Mouse (Mus musculus): ENCODE measurements around the gene 2310061I04Rik.

2310061I04Rik gene

GRCm38 (mm10) chr17:35869346-35870067, 27.7 kb downstream of the 2310061I04Rik start:
- DNase-seq (ENCODE audit: low spot score): no peak

- DNase-seq (ENCODE audit: low spot score): no peak
Measured at GRCm38 (mm10) chr17:35868961-35869345, 28.3 kb downstream of the 2310061I04Rik start.

DNA sequence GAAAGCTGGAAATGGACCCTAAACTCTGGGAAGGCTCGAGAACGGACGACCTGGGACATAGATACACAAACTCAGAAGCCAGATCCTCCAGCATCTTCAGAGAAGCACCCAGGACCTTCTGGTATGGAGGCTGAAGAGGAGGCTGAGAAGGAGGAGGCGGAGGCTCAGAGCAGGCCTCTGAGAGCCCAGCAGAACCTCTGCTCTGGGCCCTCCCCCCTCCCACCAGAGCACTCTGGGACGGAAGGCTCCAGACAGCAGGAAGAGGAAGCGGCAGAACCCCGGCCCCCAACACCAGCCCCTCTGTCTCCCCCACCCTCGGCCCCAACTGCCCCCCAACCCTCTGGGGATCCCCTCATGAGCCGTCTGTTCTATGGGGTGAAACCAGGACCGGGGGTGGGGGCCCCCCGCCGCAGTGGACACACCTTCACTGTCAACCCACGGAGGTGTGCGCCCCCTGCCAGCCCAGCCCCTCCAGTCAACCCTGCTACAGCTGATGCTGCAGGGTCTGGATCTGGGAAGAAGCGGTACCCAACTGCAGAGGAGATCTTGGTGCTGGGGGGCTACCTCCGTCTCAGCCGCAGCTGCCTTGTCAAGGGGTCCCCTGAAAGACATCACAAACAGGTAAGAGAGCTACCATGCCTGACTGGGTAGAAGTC, 28.9 kb downstream of the 2310061I04Rik start:
- no peak for DNase-seq (ENCODE audit: low spot score)

GRCm38 (mm10) chr17:35866911-35867890, 30.0 kb downstream of the 2310061I04Rik start:
- no peak for DNase-seq (ENCODE audit: low spot score)

DNA sequence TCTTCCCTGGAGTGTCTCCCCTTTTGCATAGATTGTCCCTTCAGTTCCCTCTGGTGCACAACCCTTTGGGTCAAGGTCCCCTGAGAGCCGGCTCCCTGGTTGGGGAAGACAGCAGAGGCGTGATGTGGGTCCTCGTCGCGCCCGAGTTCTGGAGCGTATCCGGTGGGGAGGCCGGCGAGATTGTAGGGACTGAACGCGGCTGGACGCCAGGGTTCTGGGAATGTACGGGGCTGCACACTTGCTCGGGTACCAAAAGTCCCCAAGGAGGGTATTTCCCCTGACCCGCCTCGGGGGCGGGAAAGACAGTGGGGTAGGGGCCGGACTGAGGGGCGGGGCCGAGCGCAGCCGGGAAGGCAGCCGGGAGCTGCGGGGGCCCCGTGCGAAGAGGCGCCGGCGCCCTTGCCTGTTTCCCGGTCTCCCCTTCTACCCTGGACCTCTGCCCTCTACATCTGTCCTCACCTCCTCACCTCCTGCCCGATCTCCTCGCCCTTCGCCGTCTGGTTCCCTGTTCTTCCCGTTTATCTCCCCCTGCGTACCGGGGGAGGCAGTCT, 30.9 kb downstream of the 2310061I04Rik start:
- no peak for DNase-seq (ENCODE audit: low spot score)

GRCm38 (mm10) chr17:35865481-35866280, 31.6 kb downstream of the 2310061I04Rik start, which contains the start of gene Ppp1r18:
TSS of gene Ppp1r18 (plus strand) at chr17:35865593.
- DNase-seq (ENCODE audit: low spot score): peak; percentile 58

GRCm38 (mm10) chr17:35864832-35865353, 32.3 kb downstream of the 2310061I04Rik start:
- DNase-seq (ENCODE audit: low spot score): no peak

- peak; percentile 57 for DNase-seq (ENCODE audit: low spot score)
Measured at GRCm38 (mm10) chr17:35861198-35861857, 35.9 kb downstream of the 2310061I04Rik start, which contains the start of gene Nrm. TSS of gene Nrm (plus strand) at chr17:35861318.

- no peak for DNase-seq (ENCODE audit: low spot score)
Measured at GRCm38 (mm10) chr17:35860831-35861197, 36.4 kb downstream of the 2310061I04Rik start.

DNA sequence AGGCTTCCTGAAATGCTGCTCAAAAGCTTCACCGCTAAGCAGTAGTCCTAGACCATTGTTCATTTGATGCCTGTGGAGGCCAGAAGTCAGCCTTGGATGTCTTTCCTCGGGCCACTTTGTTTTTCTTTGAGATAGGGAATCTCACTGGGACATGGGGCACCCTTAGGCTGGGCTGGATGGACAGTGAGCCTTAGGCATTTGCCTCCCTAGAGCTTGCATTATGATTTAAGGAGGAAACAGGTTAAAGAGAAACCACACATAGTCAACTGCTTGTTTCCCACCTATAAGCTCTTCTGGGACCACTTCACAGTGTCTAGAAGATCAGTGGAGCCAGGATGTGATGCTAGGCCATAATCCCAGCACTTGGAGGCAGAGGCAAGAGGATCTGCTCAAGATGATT, 37.4 kb downstream of the 2310061I04Rik start:
- DNase-seq (ENCODE audit: low spot score): no peak

GRCm38 (mm10) chr17:35859371-35859770, 37.9 kb downstream of the 2310061I04Rik start:
- no peak for DNase-seq (ENCODE audit: low spot score)

GRCm38 (mm10) chr17:35850974-35851373, 46.3 kb downstream of the 2310061I04Rik start:
- DNase-seq (ENCODE audit: low spot score): no peak

GRCm38 (mm10) chr17:35848112-35848511, 49.1 kb downstream of the 2310061I04Rik start:
- no peak for DNase-seq (ENCODE audit: low spot score)

- no peak for DNase-seq (ENCODE audit: low spot score)
Measured at GRCm38 (mm10) chr17:35843514-35843913, 53.7 kb downstream of the 2310061I04Rik start.
